Mouse (Mus musculus) neural tube, embryonic 11.5 days (tissue): Measurements from ENCODE around the gene Pitx3. TPM values are rescaled to one million over a fixed set of nuclear protein-coding genes. Genes with fewer than 3 reads are reported as not detected.
"Not testable (repeated sequence)": the region's sequence is repeated elsewhere in the genome, so short reads cannot be mapped to it uniquely, and the experiment has no call there.

Experiments
- ATAC-seq: fragments of 200-750 bp; cut with Nextera tagmentation; 2 replicates; pipeline ENCODE4 v1.8.0; 2017; ENCODE audit warnings: moderate number of reproducible peaks, mild to moderate bottlenecking, moderate TSS enrichment, moderate library complexity; ENCODE audit not compliant: insufficient read depth, low FRiP score, low TSS enrichment
- DNase-seq: peaks from one replicate; pipeline ENCODE4 v3.0.0-alpha.2; 2015; ENCODE audit warnings: low spot score
- H3K27ac ChIP-seq: fragments of 300-500 bp; sonication (generic); 2 replicates; pipeline ENCODE4 v1.5.1; 2014; ENCODE audit warnings: low read depth, mild to moderate bottlenecking, low read length
- H3K27me3 ChIP-seq: fragments of 300-500 bp; sonication (generic); 2 replicates; pipeline ENCODE4 v1.6.1; 2014; ENCODE audit warnings: mild to moderate bottlenecking, low read length, mixed read lengths; ENCODE audit not compliant: control insufficient read depth, insufficient read depth
- H3K36me3 ChIP-seq: fragments of 300-500 bp; sonication (generic); 2 replicates; pipeline ENCODE4 v1.6.1; 2014; ENCODE audit warnings: mild to moderate bottlenecking, low read length, moderate library complexity, mixed read lengths; ENCODE audit not compliant: control insufficient read depth, insufficient read depth
- H3K4me1 ChIP-seq: fragments of 300-500 bp; sonication (generic); 2 replicates; pipeline ENCODE4 v1.6.1; 2014; ENCODE audit warnings: low read length, mixed read lengths; ENCODE audit not compliant: control insufficient read depth, insufficient read depth
- H3K4me2 ChIP-seq: fragments of 300-500 bp; sonication (generic); 2 replicates; pipeline ENCODE4 v1.6.1; 2014; ENCODE audit warnings: low read depth, mild to moderate bottlenecking, moderate library complexity
- H3K4me3 ChIP-seq: fragments of 300-500 bp; sonication (generic); 2 replicates; pipeline ENCODE4 v1.5.1; 2014; ENCODE audit warnings: low read depth, low read length
- H3K9ac ChIP-seq: fragments of 300-500 bp; sonication (generic); 2 replicates; pipeline ENCODE4 v1.6.1; 2014; ENCODE audit warnings: mild to moderate bottlenecking, low read length
- H3K9me3 ChIP-seq: fragments of 300-500 bp; sonication (generic); 2 replicates; pipeline ENCODE4 v1.6.1; 2016; ENCODE audit warnings: low read length; ENCODE audit not compliant: control insufficient read depth
- WGBS: fragments of 180-500 bp; shearing (Covaris S2); extraction: QIAGEN DNeasy Blood & Tissue Kit; methylation state at CpG from one replicate; pipeline ENCODE4 v1.1.7; 2014; 5-methylcytosine and 5-hydroxymethylcytosine counted together
- polyA plus RNA-seq: library from polyadenylated mRNA; unstranded; fragments of >200 nt; fragmentation: Nextera tagmentation; extraction: Ambion mirVana; gene quantifications from 2 replicates; pipeline ENCODE4 v1.2.1, GENCODE M21; 2014

Pitx3 gene
- polyA plus RNA-seq, 1 experiment from 2014 or later, result 2.2 TPM

GRCm38 (mm10) chr19:46136639-46137580 lies 11.2 kb downstream of the Pitx3 start:
- DNase-seq (peak; percentile 73), ATAC-seq (0 out of 2 replicates have a peak, but pooled peaks have one; percentile 45)
- Histone ChIP-seq H3K36me3 (no peaks in the 10 kb centered on the region), H3K27me3 (peaks cover 70% of the 10 kb centered on the region), H3K4me1 (peaks cover 15% of the 10 kb centered on the region), H3K4me3 (peak overlapping the region; percentile 47), H3K9me3 (no peaks in the 10 kb centered on the region), H3K4me2 (peak overlapping the region; percentile 100), H3K9ac (peak overlapping the region; percentile 48), H3K27ac (no peak overlapping the region)
- 3% methylated on average over 49 of the region's 49 CpGs for WGBS

- H3K9me3 ChIP-seq, result no peaks in the 10 kb centered on the region
- H3K4me1 ChIP-seq, result peaks cover 12% of the 10 kb centered on the region
- WGBS, result under 1% methylated on average over 65 of the region's 79 CpGs
- peak; percentile 48; the same call in 1 of the 2 replicates for ATAC-seq
- DNase-seq, result peak; percentile 69
- no peak overlapping the region for H3K27ac ChIP-seq
- H3K4me2 ChIP-seq, result peak overlapping the region; percentile 100
- H3K4me3 ChIP-seq, result peak overlapping the region; percentile 47
- H3K9ac ChIP-seq, result peak overlapping the region; percentile 48
- H3K36me3 ChIP-seq, result no peaks in the 10 kb centered on the region
- peaks cover 78% of the 10 kb centered on the region for H3K27me3 ChIP-seq
Observed at GRCm38 (mm10) chr19:46135789-46136638, 12.1 kb downstream of the Pitx3 start.

GRCm38 (mm10) chr19:46135297-46135696 lies 12.8 kb downstream of the Pitx3 start:
- Histone ChIP-seq H3K4me3 (peak overlapping the region; percentile 47), H3K9ac (no peak overlapping the region; the same call in 1 of the 2 replicates), H3K9me3 (no peaks in the 10 kb centered on the region), H3K4me2 (peak overlapping the region; percentile 100), H3K4me1 (peaks cover 9% of the 10 kb centered on the region), H3K27me3 (peaks cover 84% of the 10 kb centered on the region), H3K27ac (no peak overlapping the region), H3K36me3 (no peaks in the 10 kb centered on the region)
- peak; percentile 91 for DNase-seq
- ATAC-seq, result peak; percentile 45; the same call in 1 of the 2 replicates
- WGBS, result under 1% methylated on average over 12 of the region's 12 CpGs

GRCm38 (mm10) chr19:46132577-46132976 lies 15.5 kb downstream of the Pitx3 start:
- H3K36me3 ChIP-seq, result no peaks in the 10 kb centered on the region
- no peak overlapping the region for H3K9ac ChIP-seq
- H3K4me2 ChIP-seq, result no peak overlapping the region
- WGBS, result 58% methylated on average over 6 of the region's 6 CpGs
- DNase-seq (no peak), ATAC-seq (no peak)
- peaks cover 9% of the 10 kb centered on the region for H3K4me1 ChIP-seq
- H3K27ac ChIP-seq, result no peak overlapping the region
- no peak overlapping the region for H3K4me3 ChIP-seq
- no peaks in the 10 kb centered on the region for H3K9me3 ChIP-seq
- H3K27me3 ChIP-seq, result peaks cover 71% of the 10 kb centered on the region

GRCm38 (mm10) chr19:46131694-46132525 lies 16.2 kb downstream of the Pitx3 start, which contains the start of gene Elovl3:
Elovl3 (plus strand) TSS chr19:46131897.
- no peaks in the 10 kb centered on the region for H3K9me3 ChIP-seq
- no peak within 1 kb of the TSS for H3K27ac ChIP-seq
- no peak for ATAC-seq
- no peak within 1 kb of the TSS for H3K4me3 ChIP-seq
- H3K9ac ChIP-seq, result no peak within 1 kb of the TSS
- peak; percentile 29 for DNase-seq
- H3K27me3 ChIP-seq, result peaks cover 64% of the 10 kb centered on the region
- WGBS, result 3% methylated on average over 31 of the region's 31 CpGs
- peaks cover 9% of the 10 kb centered on the region for H3K4me1 ChIP-seq
- no peak within 1 kb of the TSS for H3K4me2 ChIP-seq
- no peaks in the 10 kb centered on the region for H3K36me3 ChIP-seq

GRCm38 (mm10) chr19:46131283-46131682 lies 16.8 kb downstream of the Pitx3 start:
- Histone ChIP-seq H3K27ac (no peak overlapping the region), H3K4me2 (no peak overlapping the region), H3K9me3 (no peaks in the 10 kb centered on the region), H3K9ac (no peak overlapping the region), H3K4me1 (peaks cover 6% of the 10 kb centered on the region), H3K4me3 (no peak overlapping the region), H3K36me3 (no peaks in the 10 kb centered on the region), H3K27me3 (peaks cover 58% of the 10 kb centered on the region)
- DNase-seq (no peak), ATAC-seq (no peak)
- 7% methylated on average over 6 of the region's 8 CpGs for WGBS

GRCm38 (mm10) chr19:46129737-46130136 lies 18.4 kb downstream of the Pitx3 start:
- H3K27ac ChIP-seq, H3K9ac ChIP-seq, H3K36me3 ChIP-seq, H3K9me3 ChIP-seq, H3K4me3 ChIP-seq, H3K4me2 ChIP-seq, DNase-seq, ATAC-seq, H3K4me1 ChIP-seq: not testable (repeated sequence)
- 70% methylated on average over 6 of the region's 6 CpGs for WGBS
- H3K27me3 ChIP-seq, result peaks cover 44% of the 10 kb centered on the region

GRCm38 (mm10) chr19:46126301-46126700 lies 21.8 kb downstream of the Pitx3 start:
- WGBS, result 91% methylated on average over 4 of the region's 4 CpGs
- ATAC-seq, result no peak

More at GRCm38 (mm10) chr19:46126301-46126700, 21.8 kb downstream of the Pitx3 start:
- DNase-seq, result no peak
- Histone ChIP-seq H3K36me3 (no peaks in the 10 kb centered on the region), H3K27me3 (peaks cover 11% of the 10 kb centered on the region), H3K9me3 (no peaks in the 10 kb centered on the region), H3K4me2 (no peak overlapping the region), H3K4me3 (no peak overlapping the region), H3K4me1 (no peaks in the 10 kb centered on the region), H3K9ac (no peak overlapping the region), H3K27ac (no peak overlapping the region)
